Mouse (Mus musculus) embryo, embryonic 11 days (tissue): ENCODE measurements around the gene Kctd20.

Source experiments
- DNase-seq: peaks from one replicate; pipeline ENCODE4 v3.0.0-alpha.2; 2015

The Kctd20 gene

DNA sequence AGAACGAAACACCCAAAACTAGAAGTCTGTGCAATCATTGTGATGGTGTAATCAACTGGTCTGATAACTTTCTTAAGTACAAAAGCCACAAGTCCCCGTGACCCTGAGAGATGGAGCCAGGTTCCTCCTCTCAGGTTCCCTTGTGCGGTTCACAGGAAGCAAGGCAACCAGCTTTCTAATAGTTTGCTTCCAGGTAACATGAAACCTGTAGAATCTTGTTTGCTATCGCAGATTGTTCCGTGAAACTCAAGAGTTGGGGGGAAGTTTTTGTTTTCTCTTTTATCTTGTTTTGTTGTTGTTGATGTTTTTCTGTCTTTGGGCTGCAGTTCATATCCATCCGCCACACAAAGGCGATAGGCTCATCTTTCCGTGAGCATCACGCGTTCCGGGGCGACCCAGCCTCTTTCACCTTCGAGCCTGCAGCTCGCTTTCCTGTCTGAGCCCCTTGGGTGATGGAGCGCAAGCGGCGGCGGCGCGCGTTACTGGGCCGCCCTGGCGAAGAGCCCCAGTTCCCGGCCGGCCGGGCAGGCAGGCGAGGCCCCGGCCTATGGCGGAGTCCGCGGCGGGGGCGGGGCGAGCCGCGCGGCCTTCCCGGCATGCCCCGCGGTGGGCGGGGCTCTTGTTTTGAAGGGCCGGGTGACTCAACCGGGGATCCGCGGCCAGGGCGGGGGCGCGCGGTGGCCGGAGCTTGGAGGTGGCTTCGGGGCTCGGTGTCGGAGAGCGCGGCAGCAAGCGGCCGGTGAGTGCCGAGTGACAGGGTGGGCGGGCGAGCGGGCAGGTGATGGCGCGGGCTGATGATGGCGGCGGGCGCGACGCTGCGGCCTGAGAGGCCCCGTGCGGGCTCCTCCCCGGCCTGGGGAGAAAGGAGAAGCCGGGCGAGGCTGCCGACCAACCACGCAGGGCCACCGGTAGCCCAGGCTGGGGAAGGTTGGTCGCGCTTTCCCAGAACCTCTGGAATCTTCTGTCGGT lies at the start of gene Kctd20:
Gene Kctd20 (plus strand): TSS at position 120 of the 969 bp plus-strand sequence.
- peak; percentile 96 for DNase-seq

DNA sequence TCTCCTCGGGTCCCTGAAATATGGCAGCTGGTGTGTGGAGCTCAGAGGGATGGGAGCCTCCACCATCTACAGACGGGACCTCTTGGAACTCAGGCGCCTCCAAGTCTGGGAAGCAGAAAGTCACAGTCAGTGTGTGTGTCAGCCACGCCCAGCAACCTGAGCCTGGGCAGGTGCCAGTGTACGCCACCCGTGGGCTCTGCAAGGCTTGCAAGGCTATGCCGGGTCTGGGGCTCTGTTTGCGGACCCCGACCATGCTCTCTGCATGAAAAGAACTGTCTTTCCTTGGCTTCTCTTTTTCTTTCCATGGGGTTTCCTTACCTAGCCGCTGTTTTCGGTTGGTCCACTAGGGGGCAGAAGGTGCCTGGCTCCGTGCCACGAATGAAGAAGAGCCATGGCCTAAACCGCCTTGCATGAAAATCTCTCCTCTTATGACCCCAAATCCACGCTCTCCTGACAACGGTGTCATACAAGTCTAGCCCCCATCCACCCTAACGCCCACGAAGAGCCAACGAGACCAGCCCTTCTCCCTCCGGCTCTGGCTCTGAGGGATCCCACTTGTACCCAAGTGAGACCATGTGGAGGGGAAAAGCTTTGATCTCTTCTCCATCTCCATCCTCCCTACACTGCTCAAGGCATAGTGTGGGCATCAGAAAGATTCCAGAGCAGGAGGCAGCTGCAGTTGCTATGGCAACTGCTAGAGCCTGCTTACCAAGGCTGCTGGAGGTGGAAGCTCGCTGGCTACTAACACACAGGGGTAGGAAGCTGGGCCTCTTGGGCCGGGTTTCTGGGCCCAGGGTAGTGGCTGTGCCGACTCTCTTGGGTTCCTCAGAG lies 47.0 kb upstream of the Kctd20 start:
- peak; percentile 72 for DNase-seq

DNA sequence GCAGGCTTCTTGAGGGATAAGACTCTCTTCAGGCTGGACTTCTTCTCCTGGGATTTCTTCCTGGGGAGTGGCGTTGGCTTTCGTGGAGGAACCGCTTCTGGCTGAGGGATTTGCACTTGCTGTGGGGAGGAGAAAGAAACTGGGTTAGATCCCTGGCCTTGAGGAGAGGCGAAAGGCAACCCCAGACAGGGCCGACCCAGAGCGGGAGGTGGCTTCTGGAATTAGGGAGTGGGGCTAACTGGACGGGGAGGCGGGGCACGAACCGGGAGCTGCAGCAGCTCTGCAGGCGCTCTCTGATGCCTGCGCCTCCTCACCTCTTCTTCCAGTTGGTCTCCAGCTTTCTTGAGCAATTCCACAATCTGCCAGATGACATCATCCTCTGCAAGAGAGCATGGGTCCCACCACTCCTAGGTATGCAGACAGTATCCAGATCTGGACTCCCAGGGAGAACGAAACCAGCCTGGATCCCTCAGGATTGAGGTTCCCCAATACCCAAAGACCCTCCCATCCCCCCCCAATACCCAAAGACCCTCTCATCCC lies 46.3 kb upstream of the Kctd20 start:
- DNase-seq, result no peak

DNA sequence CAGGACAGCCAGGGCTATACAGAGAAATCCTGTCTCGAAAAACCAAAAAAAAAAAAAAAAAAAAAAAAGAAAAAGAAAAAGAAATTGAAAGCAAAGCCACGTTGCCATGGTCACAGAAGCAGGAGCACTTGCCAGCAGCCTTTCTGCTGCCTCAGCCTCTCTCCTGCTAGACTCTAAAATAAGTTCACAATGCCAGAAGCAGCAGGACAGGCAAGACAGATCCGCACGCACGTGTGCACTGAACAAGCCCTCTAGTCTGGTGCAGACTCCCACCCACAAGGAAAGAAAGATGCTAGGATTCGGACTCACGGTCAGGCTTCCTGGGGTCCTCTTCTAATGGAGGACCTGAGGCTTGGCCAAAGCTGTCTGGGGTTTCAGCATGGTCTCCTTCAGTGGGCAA lies 43.8 kb upstream of the Kctd20 start:
- DNase-seq, result no peak

DNA sequence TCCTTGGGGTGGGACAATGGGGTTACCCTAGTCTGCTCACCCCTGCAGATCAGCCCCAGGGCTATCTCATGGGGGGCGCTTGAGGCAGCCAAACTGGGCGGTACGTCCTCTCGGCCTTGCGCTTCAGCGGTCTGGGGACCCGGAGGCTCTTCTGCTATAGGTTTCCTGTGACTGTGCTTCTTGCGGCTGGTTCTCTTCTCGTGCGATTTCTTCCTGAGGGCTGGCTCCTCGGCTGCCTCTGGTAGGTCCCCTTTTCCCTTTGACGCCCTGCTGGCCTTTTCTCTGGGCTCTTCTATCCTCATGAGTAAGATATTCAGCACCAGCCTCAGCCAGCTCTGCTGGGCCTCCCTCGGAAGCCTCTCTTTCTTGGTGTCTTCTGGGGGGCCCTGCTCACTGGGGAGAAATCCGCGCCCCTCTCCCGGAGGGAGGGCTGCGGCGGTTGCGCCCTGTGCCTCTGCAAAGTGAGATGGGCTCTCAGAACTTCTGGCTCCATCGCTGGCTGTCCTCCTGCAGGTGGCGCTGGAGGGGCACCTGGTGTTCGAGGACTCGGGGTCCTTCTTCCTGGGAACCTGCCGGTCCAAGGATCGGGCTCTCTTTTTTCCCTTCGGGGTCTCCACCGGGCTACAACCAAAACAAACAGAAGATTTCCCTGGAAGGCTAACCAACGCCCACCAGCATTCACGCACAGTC lies 42.4 kb upstream of the Kctd20 start:
- DNase-seq, result peak; percentile 79

DNA sequence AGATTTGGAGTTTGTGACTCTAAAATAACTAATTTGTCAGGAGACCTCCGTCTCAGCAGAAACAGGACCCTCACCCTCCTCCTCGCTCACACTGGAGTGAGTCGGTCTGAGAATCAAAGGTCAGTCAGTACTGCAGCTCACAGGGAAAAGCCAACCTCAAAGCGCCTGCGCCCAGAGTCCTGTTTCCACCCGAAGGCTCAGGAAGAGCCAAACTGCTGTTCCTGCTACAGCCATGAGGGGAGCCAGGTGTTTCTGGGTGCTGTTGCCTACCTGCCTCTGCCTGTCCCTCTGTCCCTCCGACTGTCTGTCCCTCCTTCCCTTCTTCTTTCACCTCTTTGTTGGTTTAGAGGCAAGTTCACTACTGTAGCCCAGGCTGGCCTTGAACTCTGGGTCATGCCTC lies 41.6 kb upstream of the Kctd20 start:
- peak; percentile 37 for DNase-seq

DNA sequence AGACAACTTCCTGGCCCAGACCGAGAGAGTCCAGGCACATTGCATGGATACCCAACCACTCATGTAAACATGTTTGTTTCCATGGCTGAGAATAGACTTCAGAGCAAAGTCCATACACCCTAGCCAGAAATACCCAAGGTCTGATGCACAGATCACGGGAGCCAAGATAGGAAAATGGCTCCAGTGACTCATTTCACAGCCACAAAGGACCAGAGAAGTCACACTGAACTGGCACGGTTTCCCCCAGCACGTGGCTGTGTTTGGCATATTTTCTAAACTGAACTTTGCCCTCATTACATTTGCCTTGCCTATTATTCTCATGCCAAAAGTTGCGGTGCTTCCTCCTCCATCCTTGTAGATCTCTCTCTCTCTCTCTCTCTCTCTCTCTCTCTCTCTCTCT lies 38.5 kb upstream of the Kctd20 start:
- no peak for DNase-seq

DNA sequence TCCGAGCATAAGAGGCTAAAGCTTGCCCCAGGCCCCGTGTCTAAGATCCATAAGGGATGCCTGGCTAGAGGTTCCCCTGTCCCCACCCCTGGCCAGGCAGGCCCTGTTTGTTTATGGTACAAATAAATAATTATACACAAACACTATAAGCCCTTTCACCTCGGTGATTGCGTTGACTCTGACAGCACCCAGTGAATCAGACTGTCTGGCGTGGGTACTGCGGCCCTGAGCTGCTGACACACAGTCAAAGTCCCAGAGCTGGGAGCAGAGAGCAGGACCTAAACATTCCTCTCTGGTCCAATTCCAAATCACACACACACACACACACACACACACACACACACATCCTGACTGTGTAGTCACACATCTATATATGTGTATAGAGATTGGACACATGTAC lies 37.8 kb upstream of the Kctd20 start:
- no peak for DNase-seq

DNA sequence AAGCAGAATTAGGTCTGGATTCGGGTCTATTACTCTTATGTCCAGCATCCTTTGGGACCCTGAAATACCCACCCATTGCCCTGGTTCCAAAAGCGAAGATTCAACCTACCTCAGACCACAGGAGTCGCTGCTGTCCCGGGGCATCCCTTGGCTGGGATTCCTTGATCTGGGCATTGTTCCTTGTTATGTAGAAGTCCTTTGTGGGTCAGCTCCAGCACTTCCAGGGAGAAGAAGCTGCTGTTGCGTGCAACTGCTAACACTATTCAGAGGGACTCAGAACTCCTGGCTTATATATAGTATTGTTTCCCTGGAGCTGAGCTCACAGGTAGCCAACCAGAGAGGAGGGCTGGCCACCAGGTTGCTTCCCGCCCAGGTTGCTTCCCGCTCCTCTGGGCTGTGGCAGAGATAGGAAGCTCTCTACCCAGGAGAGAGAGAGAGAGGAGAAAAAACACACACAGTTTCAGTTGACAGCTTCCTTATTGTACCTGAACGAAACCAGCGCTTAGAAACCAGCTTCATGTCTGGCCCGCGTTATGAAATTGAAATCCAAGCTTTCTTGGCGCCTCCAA lies 36.6 kb upstream of the Kctd20 start, which contains the start of gene 4930539E08Rik:
Gene 4930539E08Rik (minus strand): TSS at position 265 of the 569 bp plus-strand sequence.
- DNase-seq, result no peak

DNA sequence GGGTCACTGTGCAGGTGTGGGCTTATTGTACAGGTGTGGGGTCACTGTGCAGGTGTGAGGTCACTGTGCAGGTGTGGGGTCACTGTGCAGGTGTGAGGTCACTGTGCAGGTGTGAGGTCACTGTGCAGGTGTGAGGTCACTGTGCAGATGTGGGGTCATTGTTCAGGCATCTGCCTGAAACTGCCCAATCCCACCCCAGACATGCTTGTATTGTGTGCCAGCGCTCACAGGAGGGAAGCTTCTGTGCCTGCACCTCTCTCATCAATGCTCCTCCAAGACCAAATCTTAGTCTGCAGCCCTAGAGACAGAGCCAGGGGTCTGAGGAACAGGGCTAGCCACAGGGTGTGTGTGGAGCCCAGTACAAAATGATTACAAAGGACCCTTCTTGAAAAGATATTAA lies 35.2 kb upstream of the Kctd20 start:
- no peak for DNase-seq

DNA sequence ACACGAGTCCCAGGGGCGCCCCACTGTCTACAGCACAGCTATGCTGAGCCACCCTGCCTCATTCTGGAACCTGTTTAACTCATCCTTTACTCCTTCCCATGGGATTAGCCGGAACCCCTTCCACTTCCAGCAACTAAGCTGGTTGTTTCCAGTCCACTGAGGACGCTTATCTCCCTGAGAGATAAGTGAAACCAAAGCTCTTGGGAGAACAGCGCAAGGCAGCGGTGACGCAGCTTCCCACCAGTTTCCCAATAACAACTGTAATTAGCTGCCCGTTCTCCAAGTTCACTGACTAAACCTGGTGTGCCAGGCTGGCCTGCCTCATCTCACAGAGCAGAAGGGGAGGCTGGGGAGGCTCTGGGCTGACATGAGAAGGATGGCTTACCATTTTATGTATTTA lies 30.7 kb upstream of the Kctd20 start:
- no peak for DNase-seq

DNA sequence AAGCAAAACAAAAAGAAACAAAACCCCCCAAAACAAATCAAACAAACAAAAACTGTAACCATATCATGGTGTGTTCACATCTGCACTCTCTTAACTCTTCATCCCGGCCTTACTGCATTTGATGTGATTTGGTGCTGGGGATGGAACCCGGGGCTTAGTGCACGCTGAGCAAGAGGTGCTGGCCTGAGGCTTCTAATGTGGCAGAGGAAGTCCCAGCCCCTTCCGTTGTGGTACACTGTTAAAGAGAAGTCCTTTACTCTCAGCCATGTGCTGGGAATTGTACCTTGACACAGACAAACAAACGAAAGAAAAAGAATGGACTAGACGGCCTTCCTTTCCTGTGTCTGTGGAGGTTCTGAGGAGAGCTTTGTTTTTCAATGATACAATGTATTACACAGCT lies 29.7 kb upstream of the Kctd20 start:
- no peak for DNase-seq

DNA sequence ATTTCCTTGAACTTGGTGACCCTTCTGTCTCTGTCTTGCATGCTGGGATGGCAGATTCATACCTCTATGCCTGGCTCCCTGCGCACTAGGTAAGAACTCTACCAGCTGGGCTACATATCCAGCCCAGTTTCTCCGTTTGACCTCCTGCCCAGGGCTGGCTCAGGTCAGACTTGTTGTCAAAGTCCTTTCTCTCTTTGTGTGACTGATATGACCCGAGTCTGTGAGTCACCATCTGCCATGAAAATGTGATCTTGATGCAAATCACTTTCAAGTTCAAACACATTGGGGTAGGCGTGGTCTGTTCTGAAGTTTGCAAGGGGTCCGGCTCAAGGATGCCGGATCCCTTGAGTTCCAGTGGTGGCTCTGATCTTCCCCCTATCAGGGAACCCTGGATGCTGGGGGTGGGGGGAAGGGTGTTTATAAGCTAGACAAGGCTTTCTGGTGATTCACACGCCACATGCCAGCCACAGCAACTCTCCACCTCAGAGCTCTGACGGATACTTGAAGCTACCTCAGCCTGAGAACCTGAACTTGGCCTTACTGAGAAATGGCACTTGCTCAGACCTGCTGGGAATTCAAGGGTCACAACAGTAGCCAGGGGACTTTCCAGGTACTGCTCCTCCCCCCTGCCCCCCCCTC lies 26.7 kb upstream of the Kctd20 start:
- DNase-seq, result no peak

DNA sequence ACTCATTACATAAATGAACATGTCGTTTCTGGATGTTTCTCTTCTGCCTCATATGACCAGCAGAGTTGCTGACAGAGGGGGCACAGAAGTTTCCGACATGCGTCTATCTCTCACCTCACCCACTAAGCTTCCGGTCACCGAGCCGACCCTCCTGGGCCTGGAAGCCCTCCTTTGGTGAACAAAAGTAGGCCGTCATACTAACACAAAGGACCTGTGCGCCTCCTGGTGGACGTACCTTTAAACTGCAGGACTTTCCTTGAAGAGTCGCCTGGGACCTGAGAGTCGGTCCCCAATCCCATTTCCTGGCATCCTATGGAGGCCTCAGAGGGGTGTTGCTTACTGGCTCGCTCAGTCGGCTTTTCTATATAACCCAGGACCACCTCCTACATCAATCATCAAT lies 25.4 kb upstream of the Kctd20 start:
- DNase-seq, result peak; percentile 88

DNA sequence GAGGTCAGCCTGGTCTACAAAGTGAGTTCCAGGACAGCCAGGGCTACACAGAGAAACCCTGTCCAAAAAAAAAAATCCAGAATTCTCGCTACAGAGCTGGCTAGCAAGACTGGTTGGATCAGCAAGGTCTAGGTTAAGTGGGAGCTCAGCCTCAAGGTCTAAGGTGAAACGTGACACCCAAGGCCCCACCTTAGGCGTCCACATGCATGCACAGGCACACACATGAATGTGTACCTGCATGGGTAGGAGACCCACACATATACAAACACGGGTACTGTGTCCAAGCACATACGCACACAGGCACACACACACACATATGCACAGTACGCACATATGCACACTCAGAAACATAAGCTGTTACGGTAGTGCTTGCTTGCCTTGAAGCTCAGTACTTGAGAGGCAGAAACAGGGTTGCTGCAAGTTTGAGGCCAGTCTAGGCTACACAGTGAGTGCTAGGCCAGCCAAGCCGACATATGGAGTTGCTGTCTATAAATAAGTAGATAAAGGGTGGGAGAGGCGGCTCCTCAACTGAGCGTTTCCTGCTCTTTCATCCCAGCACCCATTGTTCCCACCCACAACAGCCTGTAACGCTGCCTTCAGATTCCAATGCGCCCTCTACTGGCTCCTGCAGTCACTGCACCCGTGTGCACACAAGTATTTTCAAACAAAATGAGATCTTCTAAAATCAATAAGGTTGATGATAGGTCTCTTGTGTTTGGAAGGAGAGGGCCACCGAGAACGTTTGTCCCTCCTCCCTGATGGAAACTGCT lies 24.7 kb upstream of the Kctd20 start:
- DNase-seq, result peak; percentile 69

DNA sequence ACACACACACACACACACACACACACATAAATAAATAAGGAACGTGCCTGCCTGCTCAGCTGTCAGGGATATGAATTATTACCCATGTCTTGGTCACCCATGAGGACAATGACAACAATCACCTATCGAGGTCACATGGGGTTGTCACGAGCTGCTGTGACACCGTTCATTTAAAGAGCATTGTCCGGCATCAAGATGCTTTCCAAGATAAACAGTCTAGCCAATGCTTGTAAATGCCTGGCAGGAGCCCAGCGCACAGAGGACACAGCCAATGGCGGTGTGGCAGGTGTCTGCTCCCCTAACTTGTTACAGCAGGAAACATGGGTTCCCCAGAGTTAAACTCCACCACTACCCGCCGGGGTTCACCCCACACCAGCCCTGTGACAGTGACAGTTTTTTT lies 23.7 kb upstream of the Kctd20 start:
- DNase-seq, result no peak

DNA sequence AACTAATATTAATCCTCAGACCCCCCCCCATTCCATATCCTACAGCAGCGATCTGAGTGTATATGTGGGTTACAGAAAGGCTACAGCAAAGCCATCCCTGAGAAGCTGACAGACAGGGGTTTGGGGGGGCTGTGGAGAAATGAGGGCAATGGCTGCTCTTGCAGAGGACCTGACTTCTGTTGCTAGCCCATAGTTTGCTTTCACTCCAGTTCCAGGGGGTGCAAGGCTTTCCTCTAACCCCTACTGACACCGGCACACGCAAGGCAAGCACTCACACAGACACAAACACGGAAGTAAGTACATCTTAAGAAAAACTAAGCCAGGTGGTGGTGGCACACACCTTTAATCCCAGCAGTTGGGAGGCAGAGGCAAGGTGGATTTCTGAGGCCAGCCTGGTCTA lies 22.4 kb upstream of the Kctd20 start:
- no peak for DNase-seq

DNA sequence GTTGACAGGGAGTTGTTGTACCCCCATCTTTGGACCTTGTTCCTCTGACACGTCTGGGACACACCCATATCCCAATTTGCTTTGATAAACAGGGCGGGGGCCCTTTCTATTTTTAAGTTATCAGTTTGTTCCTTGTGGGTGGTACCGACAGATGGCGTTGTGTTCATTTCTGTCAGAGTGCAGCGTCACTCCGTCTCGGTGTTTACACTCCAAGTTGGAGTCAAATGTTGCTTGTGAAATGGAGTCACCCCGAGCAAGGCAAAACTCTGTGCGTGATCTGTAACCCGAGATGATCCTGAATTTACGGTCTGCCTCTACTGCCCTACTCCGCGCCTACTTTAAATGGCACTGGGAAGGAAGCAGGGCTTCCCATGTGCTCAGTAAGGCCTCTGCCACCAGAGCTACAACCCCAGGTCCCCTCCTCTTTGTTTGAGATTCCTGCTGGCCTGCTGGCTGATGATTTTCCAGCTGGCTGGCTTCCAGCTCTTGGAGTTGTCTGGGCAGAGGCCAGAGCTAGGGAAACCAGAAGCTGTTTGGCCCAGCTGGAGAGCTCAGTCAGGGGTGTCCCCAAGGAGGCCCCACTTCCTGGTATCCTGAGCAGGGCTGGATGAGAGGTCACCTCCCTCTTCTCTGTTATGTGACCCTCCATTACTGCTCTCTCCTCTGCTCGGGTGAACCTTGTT lies 21.2 kb upstream of the Kctd20 start:
- peak; percentile 73 for DNase-seq

DNA sequence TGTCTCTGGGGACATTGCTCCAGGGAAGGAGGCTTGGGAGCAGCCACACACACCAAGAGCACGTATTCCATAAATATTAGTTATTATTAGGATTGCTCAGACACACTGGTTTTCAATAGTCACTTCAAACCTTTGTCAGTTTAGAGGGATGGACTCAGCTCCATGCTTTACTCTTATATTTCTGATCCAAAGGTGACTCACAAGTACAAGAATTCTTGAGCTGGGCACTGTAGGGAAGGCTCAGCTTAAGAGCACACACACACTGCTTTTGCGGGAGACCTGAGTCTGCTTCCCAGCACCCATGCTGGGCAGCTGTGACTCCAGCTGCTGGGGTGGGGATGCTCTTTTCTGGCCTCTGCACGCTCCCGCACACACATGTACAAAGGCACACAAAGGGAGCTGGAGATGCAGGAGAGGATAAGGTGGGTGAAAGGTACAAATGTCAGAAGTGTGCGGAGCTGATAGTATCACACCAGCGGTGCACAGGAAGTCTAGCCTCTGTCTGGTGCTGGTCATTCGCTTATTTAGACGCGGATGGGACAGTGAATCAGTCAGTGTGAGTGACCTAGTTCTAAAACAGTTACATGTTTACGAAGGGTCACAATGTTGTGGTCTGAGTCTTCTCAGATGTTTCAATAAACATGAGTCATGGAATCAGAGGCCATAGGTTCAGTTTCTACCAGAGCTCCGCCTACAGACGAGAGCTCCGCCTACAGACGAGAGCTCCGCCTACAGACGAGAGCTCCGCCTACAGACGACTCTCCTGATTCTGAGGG lies 20.1 kb upstream of the Kctd20 start:
- no peak for DNase-seq

DNA sequence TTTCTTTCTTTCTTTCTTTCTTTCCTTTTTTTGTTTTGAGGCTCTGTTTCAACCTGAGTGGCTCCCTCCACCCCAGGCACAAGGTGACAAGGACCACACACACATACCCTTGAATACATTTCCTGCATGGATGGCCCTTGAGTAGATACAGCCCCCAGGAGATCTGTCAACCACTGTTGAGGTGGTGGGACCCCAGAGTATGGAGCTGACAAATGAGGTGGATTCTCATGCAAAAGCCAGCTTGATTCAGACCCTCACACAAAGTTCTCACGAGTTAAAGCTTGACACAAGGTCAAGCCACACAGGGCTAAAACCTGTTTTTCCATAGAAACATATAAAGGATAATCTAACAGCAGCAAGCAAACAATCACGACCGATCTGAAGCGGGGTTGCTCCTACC lies 19.5 kb upstream of the Kctd20 start:
- DNase-seq, result no peak
